Mouse (Mus musculus) forebrain, embryonic 12.5 days (tissue): Measurements from ENCODE around the gene Celsr1. TPM values are rescaled to one million over a fixed set of nuclear protein-coding genes. Genes with fewer than 3 reads are reported as not detected.

Source experiments
- ATAC-seq: fragments of 200-750 bp; cut with Nextera tagmentation; 2 replicates; pipeline ENCODE4 v1.8.0; 2017; ENCODE audit warnings: moderate TSS enrichment; ENCODE audit not compliant: low FRiP score
- H3K27ac ChIP-seq: fragments of 300-500 bp; sonication (generic); 2 replicates; pipeline ENCODE4 v1.5.1; 2016; ENCODE audit warnings: mild to moderate bottlenecking
- H3K27me3 ChIP-seq: fragments of 300-500 bp; sonication (generic); 2 replicates; pipeline ENCODE4 v1.6.1; 2016; ENCODE audit warnings: mild to moderate bottlenecking
- H3K36me3 ChIP-seq: fragments of 300-500 bp; sonication (generic); replicated peaks from 2 replicates; pipeline ENCODE4 v1.6.1; 2016; ENCODE audit warnings: mild to moderate bottlenecking
- H3K4me1 ChIP-seq: fragments of 300-500 bp; sonication (generic); 2 replicates; pipeline ENCODE4 v1.6.1; 2016
- H3K4me2 ChIP-seq: fragments of 300-500 bp; sonication (generic); 2 replicates; pipeline ENCODE4 v1.6.1; 2016; ENCODE audit warnings: mild to moderate bottlenecking, moderate library complexity
- H3K4me3 ChIP-seq: fragments of 300-500 bp; sonication (generic); replicated peaks from 2 replicates; pipeline ENCODE4 v1.5.1; 2016; ENCODE audit warnings: mild to moderate bottlenecking
- H3K9ac ChIP-seq: fragments of 300-500 bp; sonication (generic); 2 replicates; pipeline ENCODE4 v1.6.1; 2016; ENCODE audit warnings: mild to moderate bottlenecking
- H3K9me3 ChIP-seq: fragments of 300-500 bp; sonication (generic); 2 replicates; pipeline ENCODE4 v1.6.1; 2016
- WGBS: fragments of 180-500 bp; shearing (Covaris S2); methylation state at CpG from one replicate; pipeline ENCODE4 v1.1.7; 2016; 5-methylcytosine and 5-hydroxymethylcytosine counted together
- polyA plus RNA-seq: library from polyadenylated mRNA; unstranded; fragments of >200 nt; fragmentation: Nextera tagmentation; extraction: Ambion mirVana; gene quantifications from 2 replicates; pipeline ENCODE4 v1.2.1, GENCODE M21; 2016

The Celsr1 gene
- polyA plus RNA-seq, 1 experiment from 2014 or later, result 7.9 TPM

DNA sequence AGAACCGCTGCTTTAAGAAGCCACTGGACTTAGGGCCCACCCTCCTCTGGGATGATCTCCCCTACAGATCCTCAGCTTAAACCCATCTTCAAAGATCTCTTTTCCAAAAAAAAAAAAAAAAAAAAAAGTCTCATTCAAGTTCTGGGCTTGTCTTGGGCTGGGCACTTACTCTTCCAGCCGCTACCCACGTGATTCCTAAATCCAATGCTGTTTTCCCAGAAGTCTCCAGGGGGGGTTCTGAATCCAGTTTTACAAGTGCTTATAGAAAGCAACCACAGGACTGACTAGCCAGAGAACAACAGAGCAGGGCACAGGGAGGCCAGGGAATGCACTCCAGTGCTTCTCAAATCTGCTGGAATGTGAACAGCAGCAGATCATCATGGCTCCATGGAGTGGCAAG lies 29.5 kb downstream of the Celsr1 start:
- no peak overlapping the region for H3K4me3 ChIP-seq
- H3K27ac ChIP-seq, result no peak overlapping the region
- H3K27me3 ChIP-seq, result no peaks in the 10 kb centered on the region; the same call in 1 of the 2 replicates
- ATAC-seq, result no peak
- H3K4me2 ChIP-seq, result no peak overlapping the region
- no peaks in the 10 kb centered on the region for H3K36me3 ChIP-seq
- 81% methylated on average over 3 of the region's 3 CpGs for WGBS
- H3K9me3 ChIP-seq, result no peaks in the 10 kb centered on the region
- no peak overlapping the region for H3K9ac ChIP-seq
- H3K4me1 ChIP-seq, result peaks cover 57% of the 10 kb centered on the region

DNA sequence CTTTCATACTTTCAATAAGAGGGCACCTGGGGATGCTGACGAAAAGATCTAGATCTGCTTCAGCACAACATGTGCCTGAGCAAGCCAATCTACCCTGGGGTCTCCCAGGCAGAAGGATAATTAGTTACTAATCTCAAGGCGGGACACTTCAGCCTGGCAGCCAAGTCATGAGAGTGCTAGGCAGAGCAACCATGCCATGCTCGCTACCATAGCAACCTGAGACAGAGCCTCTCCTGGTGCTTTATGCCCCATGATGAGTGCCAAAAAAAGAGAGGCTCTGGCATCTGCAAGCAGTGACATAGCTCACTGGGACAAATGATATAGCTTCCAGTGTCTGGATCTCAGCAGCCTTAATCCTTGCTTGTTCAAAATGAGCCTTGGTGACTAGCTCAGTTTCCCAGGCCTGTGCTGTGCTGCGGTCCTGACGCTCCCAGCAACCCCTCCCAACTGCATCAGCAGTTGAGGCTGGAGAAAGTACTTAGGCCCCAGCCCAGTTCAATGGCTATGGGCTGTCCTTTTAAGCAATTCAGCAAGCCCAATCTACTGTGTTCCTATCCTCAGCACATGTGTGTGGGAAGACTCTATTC lies 32.8 kb downstream of the Celsr1 start:
- no peak overlapping the region for H3K9ac ChIP-seq
- no peak overlapping the region for H3K4me2 ChIP-seq
- no peaks in the 10 kb centered on the region for H3K27me3 ChIP-seq
- 32% methylated on average over 5 of the region's 5 CpGs for WGBS
- peaks cover 65% of the 10 kb centered on the region for H3K4me1 ChIP-seq
- H3K27ac ChIP-seq, result peak overlapping the region; percentile 93
- H3K4me3 ChIP-seq, result no peak overlapping the region
- no peaks in the 10 kb centered on the region for H3K9me3 ChIP-seq
- peak; percentile 75 for ATAC-seq
- no peaks in the 10 kb centered on the region for H3K36me3 ChIP-seq

DNA sequence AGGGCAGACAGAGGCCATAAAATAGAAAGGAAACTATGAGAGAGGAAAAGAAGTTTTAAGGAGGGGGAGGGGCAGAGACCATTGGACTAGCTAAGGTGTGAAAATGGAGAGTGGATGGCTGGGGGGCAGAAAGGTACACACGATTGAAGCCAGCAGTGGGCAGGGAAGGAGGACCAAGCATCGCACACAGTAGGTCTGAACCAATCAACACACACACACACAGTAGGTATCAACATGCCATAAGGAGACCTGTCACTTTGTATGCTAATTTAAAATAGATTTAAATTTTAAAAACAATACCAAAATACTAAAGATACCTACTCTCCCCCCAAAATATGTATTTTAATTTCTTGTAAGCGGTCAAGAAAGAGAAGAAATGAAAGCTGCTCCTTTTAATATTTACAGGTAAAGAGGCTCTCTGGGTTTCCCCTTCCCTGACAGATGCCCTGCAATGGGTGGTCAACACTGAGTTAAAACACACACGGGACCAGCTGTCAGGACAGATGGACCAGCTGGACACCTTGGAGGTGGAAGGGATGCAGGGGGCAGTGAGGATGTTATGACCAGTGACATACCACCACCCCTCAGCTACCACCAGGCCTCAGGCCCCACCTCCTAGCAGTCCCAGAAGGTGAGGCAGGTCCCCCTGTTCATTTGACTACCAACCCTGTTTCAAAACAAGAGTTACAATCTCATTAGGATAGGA lies 34.9 kb downstream of the Celsr1 start:
- no peaks in the 10 kb centered on the region for H3K9me3 ChIP-seq
- no peaks in the 10 kb centered on the region for H3K36me3 ChIP-seq
- H3K4me3 ChIP-seq, result no peak overlapping the region
- ATAC-seq, result no peak
- no peak overlapping the region for H3K27ac ChIP-seq
- 80% methylated on average over 4 of the region's 4 CpGs for WGBS
- H3K4me1 ChIP-seq, result peaks cover 73% of the 10 kb centered on the region
- no peaks in the 10 kb centered on the region for H3K27me3 ChIP-seq
- no peak overlapping the region for H3K4me2 ChIP-seq
- H3K9ac ChIP-seq, result no peak overlapping the region

DNA sequence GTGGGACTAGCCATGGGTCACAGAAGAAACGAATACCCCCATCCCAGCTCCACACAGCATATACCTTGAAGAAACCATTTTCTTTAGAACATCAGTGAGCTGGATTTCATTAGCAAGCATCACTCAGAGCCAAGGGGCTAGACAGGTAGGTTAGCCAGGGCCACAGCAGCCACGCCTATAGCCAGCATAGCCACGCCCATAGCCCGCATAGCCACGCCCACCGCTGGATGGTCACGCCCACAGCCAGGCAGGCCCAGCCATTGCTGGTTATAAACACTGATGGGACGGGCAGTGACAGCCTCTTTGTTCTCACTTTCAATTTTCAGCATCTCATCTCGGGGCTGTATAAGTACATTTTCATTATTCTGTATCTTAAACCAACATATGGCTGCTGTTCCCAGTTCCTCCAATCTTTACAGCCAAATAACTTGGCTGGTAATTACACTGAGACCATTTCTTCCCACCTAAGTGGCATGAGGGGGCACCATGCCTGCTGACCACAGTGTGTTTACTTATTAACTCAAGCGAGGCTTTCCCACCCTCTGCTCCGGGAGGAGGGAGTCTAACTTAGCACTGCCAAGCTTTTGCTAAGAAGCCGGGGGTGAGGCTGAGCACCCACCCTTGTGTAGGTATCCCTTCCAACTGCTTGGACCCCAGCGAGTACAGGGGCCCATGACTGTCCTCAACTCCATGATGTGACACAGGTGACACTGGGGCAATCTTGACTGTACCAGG lies 37.4 kb downstream of the Celsr1 start:
- no peak for ATAC-seq
- no peaks in the 10 kb centered on the region for H3K9me3 ChIP-seq
- H3K4me3 ChIP-seq, result no peak overlapping the region
- no peak overlapping the region for H3K9ac ChIP-seq
- no peaks in the 10 kb centered on the region for H3K27me3 ChIP-seq
- no peak overlapping the region for H3K4me2 ChIP-seq
- peaks cover 90% of the 10 kb centered on the region for H3K4me1 ChIP-seq
- peak overlapping the region; percentile 33 for H3K27ac ChIP-seq
- 43% methylated on average over 13 of the region's 13 CpGs for WGBS
- no peaks in the 10 kb centered on the region for H3K36me3 ChIP-seq

DNA sequence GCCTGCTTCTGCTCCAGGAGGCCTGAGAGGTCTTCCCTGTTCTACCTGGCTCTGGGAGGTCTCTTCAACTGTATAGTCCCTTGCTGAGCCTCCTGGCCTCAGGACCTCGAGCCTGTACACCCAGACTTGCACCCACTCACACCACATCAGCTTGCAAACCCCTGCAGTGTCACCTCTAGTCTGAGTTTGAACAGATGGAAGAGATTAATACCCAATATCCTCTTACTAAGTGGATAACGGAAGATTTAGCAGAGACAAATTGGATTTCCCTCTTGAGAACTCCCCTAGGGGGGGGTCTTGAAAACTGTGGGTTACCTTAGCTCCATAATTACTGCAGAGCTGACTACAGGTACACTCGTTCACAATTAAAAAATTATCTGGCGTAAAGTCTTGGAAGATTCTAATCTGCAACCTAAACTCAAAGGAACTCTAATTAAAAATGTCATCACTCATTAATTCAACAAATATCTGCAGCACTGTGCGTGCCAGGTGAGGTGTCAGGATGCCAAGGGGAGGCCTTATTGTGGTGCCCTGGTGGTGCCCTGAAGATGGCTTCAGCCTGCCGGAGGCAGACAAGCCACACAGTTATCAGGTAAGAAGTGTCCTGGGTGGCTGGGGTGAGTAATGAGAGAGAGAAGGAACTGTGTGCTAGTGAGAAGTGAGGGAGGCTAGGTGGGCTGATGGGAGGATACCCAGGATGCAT lies 38.5 kb downstream of the Celsr1 start:
- Histone ChIP-seq H3K9ac (no peak overlapping the region), H3K4me3 (no peak overlapping the region), H3K4me1 (peaks cover 83% of the 10 kb centered on the region), H3K27ac (peak overlapping the region; percentile 91), H3K36me3 (no peaks in the 10 kb centered on the region), H3K4me2 (no peak overlapping the region), H3K9me3 (no peaks in the 10 kb centered on the region), H3K27me3 (no peaks in the 10 kb centered on the region)
- whole genome bisulfite sequencing, result 66% methylated on average over 6 of the region's 6 CpGs
- no peak for ATAC-seq

DNA sequence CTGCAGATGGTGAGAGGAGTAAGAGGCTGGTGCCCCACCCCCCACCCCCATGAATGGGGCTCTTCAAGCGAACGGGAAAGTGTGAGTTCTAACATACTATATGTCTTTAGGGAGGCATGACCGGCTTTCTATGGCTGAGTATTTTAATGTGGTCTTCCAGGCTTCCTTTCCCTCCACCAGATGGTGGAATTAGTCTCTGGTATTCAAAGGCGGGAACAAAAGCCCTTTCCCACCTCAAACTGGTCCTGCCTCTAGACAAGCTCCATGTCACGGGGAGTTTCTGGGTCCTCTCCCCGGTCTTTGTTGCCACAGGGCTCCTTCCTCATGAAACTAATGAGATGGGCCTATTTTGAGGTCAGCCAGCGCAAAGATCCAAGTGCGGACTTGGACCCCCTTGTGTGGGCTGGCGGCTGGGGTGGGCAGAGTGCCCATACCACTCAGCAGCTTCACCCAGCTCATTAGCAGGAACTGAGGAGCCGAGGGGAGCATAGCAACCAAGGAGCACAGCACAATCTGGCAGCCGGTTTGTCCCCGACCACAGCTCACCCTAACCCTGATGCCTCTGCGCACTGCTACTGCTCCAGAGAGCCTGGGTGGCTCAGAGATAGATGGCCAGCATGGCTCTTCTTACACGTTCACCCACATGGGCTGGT lies 39.5 kb downstream of the Celsr1 start:
- peak; percentile 84 for ATAC-seq
- H3K9me3 ChIP-seq, result no peaks in the 10 kb centered on the region
- H3K4me1 ChIP-seq, result peaks cover 76% of the 10 kb centered on the region
- no peaks in the 10 kb centered on the region for H3K27me3 ChIP-seq
- 22% methylated on average over 14 of the region's 14 CpGs for WGBS
- H3K4me2 ChIP-seq, result no peak overlapping the region
- H3K4me3 ChIP-seq, result no peak overlapping the region
- no peaks in the 10 kb centered on the region for H3K36me3 ChIP-seq
- peak overlapping the region; percentile 91 for H3K27ac ChIP-seq
- H3K9ac ChIP-seq, result no peak overlapping the region

DNA sequence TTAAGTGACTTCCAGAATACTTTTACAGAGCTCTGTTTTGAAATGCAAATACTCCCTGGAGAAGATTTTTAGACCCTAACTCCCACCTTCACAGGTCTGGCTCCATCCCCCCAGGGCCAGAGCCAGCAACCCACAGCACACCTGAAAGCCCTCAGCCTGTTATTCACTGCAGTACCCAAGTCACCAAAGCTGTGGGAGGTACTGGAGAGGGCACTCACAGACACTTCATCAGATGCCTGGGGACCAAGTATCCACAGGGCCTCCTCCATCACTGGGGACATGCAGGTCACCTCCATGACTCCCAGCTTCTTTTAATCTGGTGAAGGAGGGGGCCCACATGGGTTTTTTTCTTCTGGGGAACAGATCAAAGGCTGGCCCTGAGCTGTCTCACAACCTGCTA lies 40.2 kb downstream of the Celsr1 start:
- Histone ChIP-seq H3K9me3 (no peaks in the 10 kb centered on the region), H3K36me3 (no peaks in the 10 kb centered on the region), H3K4me3 (no peak overlapping the region), H3K9ac (no peak overlapping the region), H3K4me2 (peak overlapping the region; percentile 0; the same call in 1 of the 2 replicates), H3K27me3 (no peaks in the 10 kb centered on the region), H3K27ac (peak overlapping the region; percentile 91), H3K4me1 (peaks cover 73% of the 10 kb centered on the region)
- ATAC-seq, result no peak

DNA sequence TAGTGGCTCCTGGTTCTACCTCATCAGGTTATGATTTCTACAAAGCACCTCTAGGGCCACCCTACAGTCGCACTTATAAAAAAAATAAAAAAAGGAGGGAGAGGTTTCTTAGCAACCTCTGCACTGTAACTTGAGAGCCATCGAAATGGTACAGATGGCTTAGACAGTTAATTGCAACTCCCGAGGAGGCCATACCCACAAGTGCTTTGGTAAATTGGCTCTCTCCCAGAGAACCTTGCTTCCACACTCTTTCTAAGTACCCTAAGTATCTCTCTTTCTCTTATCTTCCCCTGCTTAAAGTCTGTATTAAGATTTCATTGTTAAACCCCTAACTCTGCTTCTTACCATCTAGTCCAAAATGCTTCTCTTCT lies 41.5 kb downstream of the Celsr1 start:
- Histone ChIP-seq H3K36me3 (no peaks in the 10 kb centered on the region), H3K27me3 (no peaks in the 10 kb centered on the region), H3K4me1 (peaks cover 63% of the 10 kb centered on the region), H3K27ac (peak overlapping the region; percentile 91), H3K9ac (no peak overlapping the region), H3K4me2 (no peak overlapping the region), H3K4me3 (no peak overlapping the region), H3K9me3 (no peaks in the 10 kb centered on the region)
- no peak for ATAC-seq
- whole genome bisulfite sequencing, result 28% methylated on average over 3 of the region's 3 CpGs

DNA sequence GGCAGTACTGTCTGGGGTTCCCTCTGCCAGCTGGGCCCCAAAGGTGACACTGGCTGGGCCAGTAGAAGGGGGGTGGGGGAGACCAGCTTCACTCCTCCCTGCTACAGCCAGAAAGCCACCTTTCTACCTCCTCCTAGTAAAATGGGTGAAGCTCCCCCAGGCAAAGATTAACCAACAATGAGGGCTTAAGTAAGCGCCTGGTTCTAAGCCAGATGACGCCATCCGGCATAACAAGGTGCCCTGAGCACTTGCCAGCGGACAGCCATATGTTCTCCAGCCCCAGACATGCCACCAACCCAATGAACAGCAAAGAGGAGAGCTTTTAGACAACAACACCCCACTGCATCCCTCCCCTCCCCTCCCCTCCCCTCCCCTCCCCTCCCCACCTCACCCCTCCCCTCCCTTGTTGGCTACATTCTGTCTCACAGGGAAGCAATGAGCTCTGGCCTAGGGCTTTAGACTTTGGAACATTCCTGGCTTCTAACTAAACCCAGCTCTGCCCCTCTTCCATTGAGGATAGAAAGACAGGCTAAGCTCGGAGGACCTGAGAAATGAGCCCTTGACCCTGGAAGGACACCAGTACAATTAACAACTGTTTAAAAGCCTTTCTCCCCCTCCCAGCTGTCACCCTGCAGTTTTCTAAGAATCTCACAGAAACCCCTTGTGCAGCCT lies 42.0 kb downstream of the Celsr1 start:
- peak; percentile 34; the same call in 1 of the 2 replicates for ATAC-seq
- H3K27me3 ChIP-seq, result no peaks in the 10 kb centered on the region
- H3K4me2 ChIP-seq, result no peak overlapping the region
- no peak overlapping the region for H3K4me3 ChIP-seq
- peaks cover 58% of the 10 kb centered on the region for H3K4me1 ChIP-seq
- H3K36me3 ChIP-seq, result no peaks in the 10 kb centered on the region
- H3K27ac ChIP-seq, result peak overlapping the region; percentile 91
- no peaks in the 10 kb centered on the region for H3K9me3 ChIP-seq
- H3K9ac ChIP-seq, result no peak overlapping the region
- WGBS, result 30% methylated on average over 5 of the region's 5 CpGs

DNA sequence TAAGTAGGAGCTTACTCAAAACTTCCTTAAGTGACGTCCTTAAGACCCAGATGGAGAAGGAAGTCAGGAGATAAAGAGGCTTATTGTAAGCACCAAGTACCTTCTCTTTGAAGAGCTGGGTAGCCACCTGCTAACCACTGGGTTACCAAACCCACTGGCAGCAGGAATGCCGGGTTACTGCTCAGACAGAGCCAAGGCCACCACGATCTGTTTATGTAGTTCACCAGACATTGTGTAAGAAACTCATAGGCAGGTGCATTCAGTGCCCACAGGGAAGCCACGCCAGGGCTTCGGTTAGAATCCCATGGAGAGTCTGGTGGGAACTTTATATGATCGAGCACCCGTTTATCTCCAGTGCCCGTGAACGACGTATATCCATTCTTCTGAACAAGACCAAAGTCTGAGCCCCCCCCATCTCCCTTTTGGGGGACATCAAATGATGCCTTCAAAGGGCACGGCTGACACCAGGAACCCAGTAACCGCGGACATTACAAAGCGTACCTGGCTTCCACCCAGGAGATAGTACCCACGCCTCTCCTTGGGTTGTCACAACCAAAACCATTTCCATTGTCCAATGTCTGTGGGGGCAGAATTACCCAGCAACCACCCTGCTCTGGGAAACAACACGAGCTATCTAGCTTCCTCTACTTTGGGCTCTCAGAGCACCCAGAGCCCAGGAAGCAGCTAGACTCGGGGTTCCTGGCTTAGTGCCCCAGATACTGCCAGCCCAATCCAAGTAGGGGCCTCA lies 42.7 kb downstream of the Celsr1 start:
- ATAC-seq, result no peak
- Histone ChIP-seq H3K4me1 (peaks cover 55% of the 10 kb centered on the region), H3K36me3 (no peaks in the 10 kb centered on the region), H3K9ac (no peak overlapping the region), H3K27me3 (no peaks in the 10 kb centered on the region), H3K4me3 (no peak overlapping the region), H3K9me3 (no peaks in the 10 kb centered on the region), H3K4me2 (no peak overlapping the region), H3K27ac (peak overlapping the region; percentile 91)
- WGBS, result 88% methylated on average over 17 of the region's 17 CpGs

DNA sequence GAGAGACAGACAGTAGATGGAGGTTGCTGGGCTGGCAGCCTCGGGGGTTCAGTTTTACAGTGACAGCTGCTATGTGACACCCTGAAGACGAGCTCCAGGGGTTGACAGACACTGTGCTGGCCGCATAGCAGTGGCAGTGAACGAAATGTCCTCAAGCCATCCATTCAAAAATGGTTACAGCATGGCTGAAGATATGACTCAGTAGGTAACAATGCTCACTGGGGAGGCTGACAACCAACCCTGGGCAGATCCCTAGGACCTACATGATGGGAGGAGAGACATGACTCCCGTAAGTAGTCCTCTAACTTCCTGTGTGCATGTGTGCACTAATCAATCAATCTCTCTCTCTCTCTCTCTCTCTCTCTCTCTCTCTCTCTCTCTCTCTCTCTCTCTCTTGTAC lies 45.7 kb downstream of the Celsr1 start:
- H3K27me3 ChIP-seq, result no peaks in the 10 kb centered on the region
- H3K4me1 ChIP-seq, result peaks cover 43% of the 10 kb centered on the region
- WGBS, result 79% methylated on average over 5 of the region's 5 CpGs
- H3K27ac ChIP-seq, result no peak overlapping the region
- no peak overlapping the region for H3K4me2 ChIP-seq
- no peaks in the 10 kb centered on the region for H3K9me3 ChIP-seq
- no peaks in the 10 kb centered on the region for H3K36me3 ChIP-seq
- H3K4me3 ChIP-seq, result no peak overlapping the region
- no peak for ATAC-seq
- no peak overlapping the region for H3K9ac ChIP-seq
